Mouse (Mus musculus): ENCODE results near the gene Cct4.

GRCm38 (mm10) chr11:22956346-22956745 is 34.0 kb upstream of the Cct4 start:
- TF ChIP-seq CTCF (IDR thresholded peaks at IDR 0.05; ENCODE audit: extremely low read depth, insufficient read length, insufficient replicate concordance, low read depth, low read length) (no peak), POLR2A (IDR thresholded peaks at IDR 0.05; ENCODE audit: low read depth, low read length) (no peak)
